ENCODE assay signal across 17 mouse cellular contexts in the genomic region with DNA sequence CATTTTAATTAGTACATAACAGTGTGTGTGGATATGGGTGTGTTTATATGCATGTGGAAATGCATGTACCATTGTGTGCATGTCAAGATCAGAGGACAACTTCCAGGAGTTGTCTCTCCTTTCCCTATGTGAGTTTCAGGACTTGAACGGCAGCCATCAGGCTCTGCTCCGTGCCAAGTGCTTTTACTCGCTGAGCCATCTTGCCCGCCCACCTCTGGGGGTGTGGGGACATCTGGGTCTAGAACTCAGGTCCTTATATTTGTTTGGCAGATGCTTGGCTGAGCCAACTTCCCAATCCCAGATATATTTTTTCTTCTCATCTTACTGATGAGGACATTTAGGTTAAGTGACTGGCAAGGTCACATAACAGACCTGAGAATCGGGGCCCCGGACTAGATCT. TPM values are rescaled to one million over a fixed set of nuclear protein-coding genes. Genes with fewer than 3 reads are reported as not detected.
DNase-seq lines count a peak whose midpoint lies in the region; ATAC-seq lines count a peak whose summit lies in the region.
"Had no signal": no experiment of that assay in that cellular context is flagged by ENCODE, and none has a peak within 500 bp of the region (broad histone marks: within the 10 kb centered on the region; RNA-seq: fewer than 3 reads in every experiment).

No protein-coding gene starts in this region.

- peak overlapping the region; percentile 32; the same call in 1 of the 2 replicates for H3K4me2 ChIP-seq in liver, embryonic 15.5 days
- no peak overlapping the region for H3K4me2 ChIP-seq in liver, embryonic 12.5 days
- H3K4me2 ChIP-seq: embryonic facial prominence, embryonic 12.5 days; heart, embryonic 13.5 days had no signal

- WGBS in liver, embryonic 15.5 days (ENCODE audit: insufficient replicate concordance) = 62% methylated on average over 6 of the region's 6 CpGs
- WGBS in liver, embryonic 12.5 days (ENCODE audit: insufficient replicate concordance) = 73% methylated on average over 6 of the region's 6 CpGs

- H3K27me3 ChIP-seq in liver, embryonic 15.5 days = no peaks in the 10 kb centered on the region
- no peaks in the 10 kb centered on the region; the same call in 1 of the 2 replicates for H3K27me3 ChIP-seq in liver, embryonic 12.5 days (replicated peaks)
- H3K27me3 ChIP-seq: embryonic facial prominence, embryonic 12.5 days had no signal

- no peaks in the 10 kb centered on the region for H3K4me1 ChIP-seq in liver, embryonic 15.5 days (replicated peaks)
- H3K4me1 ChIP-seq in liver, embryonic 12.5 days = no peaks in the 10 kb centered on the region
- H3K4me1 ChIP-seq: embryonic facial prominence, embryonic 12.5 days; heart, embryonic 13.5 days had no signal

- ATAC-seq in frontal cortex, adult (ENCODE audit: low TSS enrichment) = peak; percentile 85
- ATAC-seq in liver, embryonic 15.5 days (ENCODE audit: insufficient read depth) = no peak
- ATAC-seq in liver, embryonic 12.5 days = no peak
- ATAC-seq: intestine, postnatal 0 days; lung, postnatal 0 days had no signal

- H3K9me3 ChIP-seq in liver, embryonic 15.5 days (replicated peaks) = no peaks in the 10 kb centered on the region
- H3K9me3 ChIP-seq in liver, embryonic 12.5 days (replicated peaks) = no peaks in the 10 kb centered on the region
- H3K9me3 ChIP-seq: embryonic facial prominence, embryonic 12.5 days; heart, embryonic 13.5 days had no signal

- no peak overlapping the region for H3K9ac ChIP-seq in liver, embryonic 15.5 days
- H3K9ac ChIP-seq in liver, embryonic 12.5 days = no peak overlapping the region
- H3K9ac ChIP-seq: embryonic facial prominence, embryonic 12.5 days; heart, embryonic 13.5 days had no signal

- no peak overlapping the region for H3K4me3 ChIP-seq in liver, embryonic 15.5 days (replicated peaks)
- no peak overlapping the region for H3K4me3 ChIP-seq in liver, embryonic 12.5 days
- H3K4me3 ChIP-seq: embryonic facial prominence, embryonic 12.5 days; heart, embryonic 13.5 days had no signal

- DNase-seq in frontal cortex, postnatal 25 days (ENCODE audit: low spot score in 2 of 2) = no peak
- peak; percentile 44 to 57 for DNase-seq in right cerebral cortex, adult 2 months (ENCODE audit: low spot score in 2 of 2)
- no peak for DNase-seq in urinary bladder, postnatal 25 days (ENCODE audit: low spot score)
- no peak for DNase-seq in kidney, postnatal 25 days
- no peak for DNase-seq in ovary, postnatal 14 days (ENCODE audit: low spot score)
- DNase-seq: gastrocnemius, postnatal 25 days; thymus, postnatal 25 days had no signal

- H3K27ac ChIP-seq in liver, embryonic 15.5 days (replicated peaks) = no peak overlapping the region
- no peak overlapping the region for H3K27ac ChIP-seq in liver, embryonic 12.5 days
- H3K27ac ChIP-seq: embryonic facial prominence, embryonic 12.5 days; heart, embryonic 13.5 days had no signal

- no peaks in the 10 kb centered on the region for H3K36me3 ChIP-seq in liver, embryonic 15.5 days (replicated peaks)
- H3K36me3 ChIP-seq in liver, embryonic 12.5 days = no peaks in the 10 kb centered on the region
- H3K36me3 ChIP-seq: embryonic facial prominence, embryonic 12.5 days; heart, embryonic 13.5 days had no signal

RNA-seq across cellular contexts. Expression of a gene that starts 0.6 kb away (rescaled TPM):
- polyA plus RNA-seq in liver, embryonic 15.5 days (2015; fragmentation: Nextera tagmentation; extraction: Ambion mirVana) = 11.3 and 14.1 TPM in 2 replicates
- polyA plus RNA-seq in liver, embryonic 12.5 days (2016; fragmentation: Nextera tagmentation; extraction: Ambion mirVana) = 1.4 and 1.7 TPM in 2 replicates
- polyA plus RNA-seq: embryonic facial prominence, embryonic 12.5 days; hindbrain, embryonic 11.5 days; limb, embryonic 14.5 days; lung, postnatal 0 days; neural tube, embryonic 14.5 days had no signal

RNA-seq across cellular contexts. Expression of a gene that starts 26.1 kb away (rescaled TPM):
- 4.5 and 5.0 TPM in 2 replicates for polyA plus RNA-seq in liver, embryonic 15.5 days (2015; fragmentation: Nextera tagmentation; extraction: Ambion mirVana)
- 7.8 and 9.3 TPM in 2 replicates for polyA plus RNA-seq in liver, embryonic 12.5 days (2016; fragmentation: Nextera tagmentation; extraction: Ambion mirVana)

Comparison
In these comparisons a context has a peak if more than half of its experiments do, and no peak if none do; other contexts are left out.
1. DNase-seq: peak in right cerebral cortex, adult 2 months (2 of 2); none in frontal cortex, postnatal 25 days (0 of 2), urinary bladder, postnatal 25 days (single experiment), kidney, postnatal 25 days (0 of 2) and ovary, postnatal 14 days (single experiment).